Mouse (Mus musculus): Measurements from ENCODE around the gene Senp6.
"Not testable (repeated sequence)": the region's sequence is repeated elsewhere in the genome, so short reads cannot be mapped to it uniquely, and the experiment has no call there.

Senp6 gene

DNA sequence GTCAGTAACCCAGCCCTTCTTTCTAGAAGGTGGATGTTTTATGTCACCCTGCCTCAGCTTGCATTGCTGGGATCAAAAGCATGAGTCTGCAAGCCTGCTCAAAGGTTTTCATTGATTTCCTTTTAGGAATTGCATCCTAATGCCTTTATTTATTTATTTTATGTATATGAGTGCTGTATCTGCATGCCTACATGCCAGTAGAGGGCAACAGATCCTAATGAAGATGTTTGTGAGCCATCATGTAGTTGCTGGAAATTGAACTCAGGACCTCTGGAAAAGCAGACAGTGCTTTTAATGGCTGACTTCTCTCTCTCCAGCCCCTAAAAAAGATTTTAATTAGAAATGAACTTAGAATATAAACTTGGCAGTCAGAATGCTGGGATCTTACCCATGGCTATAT lies 8.2 kb downstream of the Senp6 start:
- DNase-seq (ENCODE audit: low spot score in 2 of 2), result no peak

DNA sequence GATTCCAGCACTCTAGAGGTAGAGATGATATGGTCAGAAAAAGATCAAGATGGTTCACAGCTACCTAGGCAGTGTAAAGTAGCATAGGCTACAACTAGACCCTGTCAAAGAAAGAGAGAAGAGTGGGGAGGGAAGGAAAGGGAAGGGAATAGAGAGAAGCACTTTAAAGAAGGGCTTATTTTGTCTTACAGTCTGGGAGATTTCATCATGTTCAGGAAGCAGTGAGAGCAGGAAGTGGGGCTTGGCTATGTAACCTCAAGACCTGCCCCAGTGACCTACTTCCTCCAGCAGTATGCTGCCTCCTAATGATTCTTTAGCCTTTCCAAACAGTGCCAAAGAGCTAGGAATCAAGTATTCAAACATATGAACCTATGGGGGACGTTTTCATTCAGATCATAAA lies 14.2 kb downstream of the Senp6 start:
- DNase-seq (ENCODE audit: low spot score in 2 of 2), result no peak

DNA sequence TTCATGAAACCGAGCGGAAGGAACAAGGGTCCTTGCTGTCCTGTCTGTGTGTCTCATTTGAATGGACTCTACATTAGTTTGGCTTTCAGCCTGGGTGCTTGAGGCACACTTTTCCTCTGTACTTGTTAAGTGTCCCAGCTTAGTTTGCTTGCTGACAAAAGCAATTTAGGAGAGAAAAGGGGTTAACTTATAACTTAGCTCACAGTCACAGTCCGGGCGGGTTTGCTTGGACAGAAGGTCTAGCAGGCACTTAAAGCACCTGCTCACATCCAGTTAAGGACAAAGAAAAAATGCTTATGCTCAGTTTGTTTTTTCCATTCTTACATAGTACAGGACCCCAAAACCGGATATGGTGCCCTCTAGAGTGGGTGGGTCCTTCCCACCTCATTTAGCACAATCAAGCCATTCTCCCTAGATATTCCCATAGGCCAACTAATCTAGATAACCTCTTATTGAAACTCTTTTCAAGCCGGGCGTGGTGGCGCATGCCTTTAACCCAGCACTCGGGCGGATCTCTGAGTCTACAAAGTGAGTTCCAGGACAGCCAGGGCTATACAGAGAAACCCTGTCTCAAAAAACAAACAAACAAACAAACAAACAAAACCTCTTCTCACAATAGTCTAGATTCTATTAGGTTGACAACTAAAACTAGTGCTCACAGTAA lies 17.9 kb downstream of the Senp6 start:
- no peak for DNase-seq (ENCODE audit: low spot score in 2 of 2)

DNA sequence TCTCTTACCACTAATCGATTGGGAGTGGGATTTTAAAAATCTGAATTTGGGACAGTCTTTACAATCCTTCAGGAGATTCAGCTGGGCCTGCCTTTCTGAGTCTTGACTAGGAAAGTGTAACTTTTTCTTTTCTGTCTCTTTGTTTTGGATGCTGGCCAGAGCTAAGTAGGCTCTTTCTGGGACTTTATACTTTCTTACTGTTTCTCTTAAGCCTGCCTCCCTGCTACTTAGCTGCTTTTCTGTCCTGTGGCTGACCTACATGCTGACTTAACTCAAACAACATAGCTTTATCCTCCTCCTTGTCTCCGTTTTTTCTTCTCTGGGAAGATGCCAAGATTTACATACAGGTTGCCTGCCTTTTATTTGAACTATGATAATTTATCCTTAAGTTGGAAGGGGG lies 19.0 kb downstream of the Senp6 start:
- DNase-seq (ENCODE audit: low spot score in 2 of 2), result no peak

DNA sequence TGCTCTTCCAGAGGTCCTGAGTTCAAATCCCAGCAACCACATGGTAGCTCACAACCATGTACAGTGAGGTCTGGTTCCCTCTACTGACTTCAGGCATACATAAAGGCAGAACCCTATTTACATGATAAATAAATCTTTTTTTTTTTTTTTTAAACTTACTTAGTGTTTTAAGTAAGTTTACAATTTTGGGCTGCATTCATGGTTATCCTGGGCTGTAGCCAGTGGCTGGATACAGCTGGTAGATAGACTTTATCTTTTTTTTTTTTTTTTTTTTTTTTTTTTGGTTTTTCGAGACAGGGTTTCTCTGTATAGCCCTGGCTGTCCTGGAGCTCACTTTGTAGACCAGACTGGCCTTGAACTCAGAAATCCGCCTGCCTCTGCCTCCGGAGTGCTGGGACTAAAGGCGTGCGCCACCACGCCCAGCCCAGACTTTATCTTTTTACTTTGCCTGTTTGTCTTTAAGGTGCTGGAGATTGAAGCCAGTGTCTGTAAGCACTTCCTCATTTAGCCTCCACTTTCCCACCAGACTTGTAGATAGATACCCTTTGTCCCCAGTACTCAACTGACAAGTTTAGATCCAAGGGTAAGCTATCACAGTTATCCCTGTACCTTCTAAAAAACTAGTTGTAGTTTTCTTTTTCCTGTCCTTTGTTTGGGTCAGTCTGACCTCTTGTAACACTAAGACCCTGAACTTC lies 19.7 kb downstream of the Senp6 start:
- not testable (repeated sequence) for DNase-seq (ENCODE audit: low spot score in 2 of 2)

DNA sequence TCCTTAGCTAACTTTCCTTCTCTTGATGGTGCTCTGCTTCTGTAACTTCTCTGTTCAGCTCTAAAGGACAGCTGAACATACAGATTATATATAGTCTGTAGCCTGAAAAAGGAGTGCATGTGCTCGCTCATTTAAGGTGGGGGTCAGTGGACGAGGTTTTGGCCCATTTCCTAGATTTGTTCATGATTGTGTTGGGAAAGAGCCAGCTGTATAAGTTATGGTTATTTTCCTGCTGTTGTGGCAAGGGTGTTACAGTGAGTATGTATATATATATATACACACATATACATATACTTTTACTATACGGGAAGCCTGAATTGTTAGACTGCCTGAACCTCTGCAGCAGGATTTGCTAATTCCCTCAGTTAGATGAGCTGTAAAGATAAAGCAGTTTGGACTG lies 22.7 kb downstream of the Senp6 start:
- DNase-seq (ENCODE audit: low spot score in 2 of 2), result no peak

DNA sequence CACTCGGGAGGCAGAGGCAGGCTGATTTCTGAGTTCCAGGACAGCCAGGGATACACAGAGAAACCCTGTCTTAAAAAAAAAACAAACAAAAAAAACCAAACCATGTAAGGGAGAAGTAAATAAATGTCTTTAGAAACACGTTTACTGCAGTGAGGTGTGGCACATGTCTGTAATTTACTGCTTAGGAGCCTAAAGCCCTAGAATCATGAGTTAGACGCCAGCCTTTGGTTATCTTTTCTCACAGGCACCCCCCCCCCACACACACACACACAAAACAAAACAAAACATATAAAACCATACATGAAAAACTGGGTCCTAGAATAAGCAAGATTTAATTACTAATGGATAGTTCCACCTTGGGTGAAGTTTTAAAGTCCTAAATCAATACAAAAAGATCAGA lies 29.6 kb downstream of the Senp6 start:
- no peak for DNase-seq (ENCODE audit: low spot score in 2 of 2)

DNA sequence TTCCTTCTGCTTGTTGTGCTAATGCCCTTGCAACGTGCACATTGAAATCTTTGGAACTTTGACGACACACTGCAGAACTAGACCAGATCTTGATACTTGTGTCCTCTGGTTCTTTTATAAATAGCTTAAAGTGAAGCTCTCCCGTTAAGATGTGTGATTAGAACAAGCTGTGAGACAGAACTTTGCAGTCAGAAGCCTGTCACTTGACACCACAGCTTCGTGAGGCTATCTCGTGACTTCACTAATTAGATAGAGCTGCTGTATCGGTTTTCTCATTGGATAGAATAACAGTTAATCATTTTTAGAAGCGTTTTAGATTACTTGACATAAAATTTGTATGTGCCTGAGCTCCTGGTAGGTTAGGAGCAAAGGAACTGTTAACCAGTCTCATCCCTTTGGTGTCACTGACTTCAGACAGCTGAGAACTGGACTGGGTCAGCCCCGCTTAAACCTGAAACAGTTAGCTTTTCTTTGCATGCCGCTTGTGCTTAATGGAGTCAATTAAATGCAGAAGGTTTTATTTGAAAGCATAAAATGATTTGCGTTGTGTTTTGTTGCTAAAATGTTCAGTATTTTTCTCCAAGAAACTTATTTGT lies 79.4 kb downstream of the Senp6 start:
- no peak for DNase-seq (ENCODE audit: low spot score in 2 of 2)

DNA sequence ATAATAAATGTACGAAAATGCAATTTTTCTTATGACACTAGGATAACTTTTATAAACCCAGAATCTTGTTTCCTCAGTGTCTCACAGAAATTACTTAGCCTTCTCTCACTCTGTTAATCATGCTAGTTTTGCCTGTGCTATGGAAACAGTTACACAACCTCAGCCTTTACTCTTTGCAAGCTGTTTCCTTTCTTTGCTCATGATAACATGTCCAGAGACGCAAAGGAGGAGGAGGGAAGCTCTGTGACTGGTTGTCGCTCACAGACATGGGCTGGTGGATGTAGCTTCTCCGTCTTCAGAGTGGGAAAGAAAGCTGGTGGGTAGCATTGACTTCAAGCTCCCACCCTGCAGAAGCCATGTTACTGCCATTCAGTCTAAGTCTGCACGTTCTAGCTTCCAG lies 82.9 kb downstream of the Senp6 start:
- DNase-seq (ENCODE audit: low spot score in 2 of 2), result no peak

DNA sequence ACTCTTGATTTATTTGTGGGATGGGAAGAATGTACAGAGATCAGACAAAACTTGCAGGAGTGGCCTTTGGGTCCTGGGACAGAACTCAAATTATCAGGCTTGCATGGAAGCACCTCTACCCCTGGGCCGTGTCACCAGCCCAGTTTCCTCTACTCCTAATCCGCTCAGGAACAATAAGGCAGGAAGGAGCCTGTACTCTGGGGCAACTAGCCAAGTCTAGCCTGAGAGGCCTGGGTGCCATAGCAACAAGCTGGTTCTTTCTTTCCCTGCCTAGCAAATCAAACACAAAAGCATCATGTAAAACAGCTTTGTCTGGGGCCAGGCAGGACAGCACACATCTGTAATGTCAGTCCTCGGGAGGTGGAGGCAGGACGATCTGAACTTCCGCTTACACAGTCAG lies 88.6 kb downstream of the Senp6 start:
- DNase-seq (ENCODE audit: low spot score in 2 of 2), result peak; percentile 33 to 68

DNA sequence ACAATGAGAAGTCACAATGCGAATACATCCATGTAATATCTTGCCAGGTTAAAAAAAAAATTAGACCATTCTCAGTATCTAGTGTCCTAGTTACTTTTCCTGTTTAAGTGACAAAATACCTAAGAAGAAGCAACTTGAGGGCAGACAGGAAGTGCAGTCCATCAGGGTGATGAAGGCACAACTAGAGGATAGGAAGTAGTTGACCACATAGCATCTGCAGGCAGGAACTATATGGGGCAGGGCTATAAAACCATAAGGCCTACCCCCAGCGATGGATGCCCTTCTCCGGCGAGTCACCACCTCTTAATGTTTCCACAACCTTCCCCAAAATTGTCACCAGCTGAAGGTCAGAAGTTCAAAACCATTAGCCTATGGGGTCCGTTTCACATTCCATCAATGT lies 90.1 kb downstream of the Senp6 start:
- DNase-seq (ENCODE audit: low spot score in 2 of 2), result no peak

DNA sequence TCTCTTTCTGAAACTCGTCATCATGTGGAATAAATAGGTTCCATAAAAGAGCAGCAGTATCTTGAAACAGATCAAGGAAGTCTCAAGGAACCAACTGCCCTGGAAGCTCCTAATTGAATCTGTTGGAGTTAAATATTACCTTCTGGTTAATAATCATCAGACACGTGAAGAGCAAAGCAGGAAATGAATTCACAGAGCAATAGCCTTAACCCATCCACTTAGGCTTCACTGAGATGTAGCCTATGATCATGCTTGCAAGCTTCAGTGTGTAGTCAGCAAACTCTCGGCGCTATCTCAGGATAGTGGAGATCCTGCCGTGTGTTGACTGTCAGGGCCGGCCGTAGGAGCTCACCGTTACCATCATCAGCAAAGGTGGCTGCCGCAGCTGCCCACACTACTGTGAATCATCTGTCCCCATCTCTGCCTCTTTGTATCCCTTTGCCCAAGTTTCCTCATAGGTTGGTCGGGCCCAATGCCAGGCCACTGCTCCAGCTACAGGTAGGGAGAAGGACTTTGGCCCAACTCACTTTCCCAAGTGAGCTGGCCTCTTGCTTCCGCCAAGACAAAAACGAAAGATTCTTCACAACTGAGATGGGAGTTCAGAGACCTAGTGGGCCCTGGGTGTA lies 91.2 kb downstream of the Senp6 start:
- DNase-seq (ENCODE audit: low spot score in 2 of 2), result no peak

DNA sequence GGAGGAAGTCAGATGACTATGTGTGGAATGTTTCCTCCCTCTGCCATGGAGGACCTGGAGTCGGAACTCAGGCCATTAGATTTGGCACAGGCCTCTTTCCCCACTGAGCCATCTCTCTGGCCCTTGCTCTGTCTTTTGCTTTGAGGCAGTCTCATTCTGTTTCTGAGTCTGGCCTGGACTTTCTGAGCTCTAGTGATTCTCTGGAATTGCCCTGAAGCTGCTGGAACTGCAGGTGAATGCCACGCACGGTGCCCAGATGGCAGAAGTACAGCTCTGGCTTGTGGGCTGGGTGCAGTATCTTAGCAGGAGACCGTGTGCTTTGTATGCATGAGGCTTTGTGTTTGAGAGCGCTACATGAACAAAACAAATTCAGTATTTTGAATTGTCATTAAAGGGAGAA lies 92.2 kb downstream of the Senp6 start:
- no peak for DNase-seq (ENCODE audit: low spot score in 2 of 2)

DNA sequence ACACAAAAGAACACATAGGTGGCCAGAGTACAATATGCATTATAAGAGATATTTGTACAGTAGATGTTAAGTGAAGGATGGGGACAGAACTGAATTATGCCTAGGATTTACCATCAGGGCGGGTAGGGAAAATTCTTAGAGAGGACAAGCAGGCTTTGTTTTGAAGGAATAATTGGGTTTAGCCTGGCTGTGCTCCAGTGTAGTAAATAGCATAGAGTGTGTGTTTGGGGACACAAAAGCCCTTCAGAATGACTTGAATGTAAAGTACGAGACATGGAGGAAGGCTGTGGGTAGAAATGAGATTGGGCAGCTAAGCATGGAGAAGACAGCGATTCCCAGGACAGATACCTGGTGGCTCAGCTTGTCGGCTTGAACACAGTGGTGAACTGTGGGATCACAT lies 94.7 kb downstream of the Senp6 start:
- DNase-seq (ENCODE audit: low spot score in 2 of 2), result no peak

DNA sequence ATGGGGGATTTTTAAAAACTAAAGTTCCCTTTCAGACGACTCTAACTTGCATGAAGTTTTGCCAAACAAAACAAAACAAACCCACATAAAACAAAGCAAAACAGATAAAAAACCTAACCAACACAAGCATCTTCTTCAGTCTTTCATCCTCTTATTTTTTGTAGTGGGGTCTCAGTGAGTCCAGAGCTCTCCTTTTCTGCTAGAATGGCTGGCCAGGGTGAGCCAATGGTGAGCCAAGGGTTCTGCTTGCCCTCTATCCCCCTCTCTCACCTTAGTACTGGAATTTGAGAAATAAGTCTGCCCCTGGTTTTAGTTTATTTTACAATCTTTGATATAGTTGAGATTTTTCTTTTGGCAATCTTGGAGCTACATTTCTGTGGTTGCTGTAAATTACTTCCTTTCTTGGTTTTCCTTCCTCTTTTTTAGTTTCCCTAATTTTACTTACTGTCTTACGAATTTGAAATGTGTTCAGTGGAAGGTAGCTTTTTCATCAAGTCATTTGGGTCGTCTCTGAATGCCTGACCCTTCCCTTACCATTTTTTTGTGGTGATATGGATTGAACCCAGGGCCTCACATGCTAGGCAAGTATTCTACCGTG lies 96.5 kb downstream of the Senp6 start:
- no peak for DNase-seq (ENCODE audit: low spot score in 2 of 2)

DNA sequence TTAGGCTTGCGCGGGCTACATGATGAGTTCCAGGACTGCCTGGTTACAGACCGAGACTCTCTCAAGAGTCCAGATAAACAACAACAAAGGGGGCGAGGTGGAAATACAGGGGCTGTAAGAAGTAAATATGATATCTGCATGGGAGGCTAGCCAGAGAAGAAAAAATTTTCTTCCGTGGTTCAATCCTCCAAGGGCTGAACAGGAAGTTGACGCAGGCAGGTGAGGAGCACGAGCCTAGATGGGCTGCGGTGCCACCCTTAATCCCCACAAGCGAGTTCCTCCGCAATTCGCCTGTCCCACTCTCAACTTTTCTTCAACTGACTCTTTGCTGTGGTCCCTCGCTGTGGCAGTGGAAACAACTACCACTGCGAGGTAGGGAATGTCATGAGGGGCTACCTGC lies 97.5 kb downstream of the Senp6 start:
- DNase-seq (ENCODE audit: low spot score in 2 of 2), result peak in 1 of 2 experiments; percentile 24

DNA sequence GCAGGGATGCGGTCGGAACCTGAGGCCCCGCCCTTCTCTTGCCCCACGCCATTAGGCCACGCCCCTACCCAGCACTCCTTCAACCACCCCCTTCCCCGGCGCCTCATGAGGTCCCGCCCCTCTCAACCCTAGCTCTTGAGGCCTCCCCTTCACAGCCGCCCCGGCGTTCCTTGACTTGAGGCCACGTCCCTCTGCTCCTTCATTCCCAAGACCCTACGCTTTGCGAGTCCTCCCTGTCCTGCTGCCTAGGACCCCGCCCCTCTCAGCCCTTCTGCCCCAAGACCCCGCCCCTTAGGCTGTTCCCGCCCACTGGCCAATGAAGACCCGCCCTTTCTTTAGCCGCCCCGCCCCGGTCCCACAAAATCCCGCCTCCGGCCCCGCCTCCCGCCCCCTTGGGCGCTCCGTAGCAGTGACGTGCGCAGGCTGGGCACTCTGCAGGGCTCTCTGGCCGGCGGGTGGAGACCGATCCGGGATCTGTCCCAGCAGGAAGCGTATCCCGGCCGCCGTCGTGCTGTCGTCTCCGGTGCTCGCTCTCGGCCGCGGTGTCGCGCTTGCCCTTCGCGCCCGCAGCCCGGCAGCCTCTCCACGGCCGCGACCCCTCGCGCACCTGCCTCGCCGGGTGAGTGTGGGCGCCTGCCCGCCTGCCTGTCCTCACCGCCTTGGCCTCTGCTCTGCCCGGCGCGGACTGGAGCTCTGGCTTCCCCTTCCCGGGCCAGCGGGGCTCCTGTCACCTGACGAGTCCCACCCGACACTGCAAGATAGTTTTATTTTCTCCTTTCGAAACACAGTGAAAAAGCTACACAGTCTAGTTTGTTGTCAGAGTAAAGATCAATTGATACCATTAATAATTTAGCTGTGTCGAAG lies 98.1 kb downstream of the Senp6 start, which contains the start of gene Myo6:
Gene Myo6 (plus strand): TSS at position 421 of the 864 bp plus-strand sequence.
- peak; percentile 91 to 93 for DNase-seq (ENCODE audit: low spot score in 2 of 2)

DNA sequence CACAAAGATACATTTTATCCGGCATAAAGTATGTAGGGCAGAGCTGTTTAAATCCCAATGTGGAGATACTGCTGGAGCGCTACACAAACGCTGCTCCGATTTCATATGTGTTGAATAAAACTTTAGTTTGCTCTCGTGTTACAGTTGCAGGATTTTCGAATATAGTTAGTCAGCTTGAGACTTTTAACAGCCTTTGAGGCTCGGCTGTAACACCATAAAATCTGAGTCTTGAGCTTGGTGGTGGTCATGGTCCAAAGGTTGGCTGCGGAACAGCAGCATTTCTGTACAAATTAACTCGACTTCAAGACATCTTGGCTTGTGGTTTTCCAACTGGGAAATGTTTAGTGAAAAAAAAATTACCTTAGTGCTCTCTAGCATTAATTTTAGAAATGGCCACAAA lies 99.0 kb downstream of the Senp6 start:
- no peak for DNase-seq (ENCODE audit: low spot score in 2 of 2)

DNA sequence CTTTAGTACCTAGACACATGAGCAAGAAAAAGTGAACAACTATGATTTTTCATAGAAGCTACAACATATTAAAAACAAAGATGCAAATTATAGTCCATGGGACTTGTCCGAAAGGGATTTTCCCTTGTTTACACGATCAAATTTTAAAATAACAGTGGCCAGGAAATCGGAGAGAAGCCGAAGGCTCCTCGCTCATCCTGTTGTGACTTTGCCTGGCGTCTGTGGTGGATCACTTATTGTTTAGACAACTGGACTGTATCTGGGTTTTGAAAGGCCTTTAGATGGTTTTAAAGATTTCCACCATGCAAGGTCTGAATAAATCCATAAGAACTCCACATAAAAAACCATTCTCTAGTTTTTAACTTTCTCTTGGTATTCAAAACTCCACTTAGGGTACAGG lies 99.7 kb downstream of the Senp6 start:
- DNase-seq (ENCODE audit: low spot score in 2 of 2), result no peak

DNA sequence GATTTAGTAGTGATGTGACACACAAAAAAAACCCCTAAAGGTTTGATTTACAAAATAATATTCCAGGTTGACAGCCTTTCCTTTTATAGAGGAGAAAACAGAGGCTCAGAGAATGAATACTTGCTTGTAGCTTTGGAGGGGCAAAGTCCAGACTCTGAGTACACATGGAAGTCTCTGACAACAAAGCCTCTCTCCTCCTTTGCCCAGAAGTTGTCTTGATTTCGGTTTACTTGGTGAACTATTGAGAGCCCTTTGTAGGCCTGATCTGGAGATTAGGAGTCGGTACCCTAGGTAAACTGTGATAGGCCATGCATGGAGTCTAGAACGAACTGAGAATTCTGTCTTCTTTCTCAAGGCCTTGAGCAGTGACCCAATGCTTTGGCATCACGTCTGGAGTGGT lies 100.4 kb downstream of the Senp6 start:
- DNase-seq (ENCODE audit: low spot score in 2 of 2), result no peak

DNA sequence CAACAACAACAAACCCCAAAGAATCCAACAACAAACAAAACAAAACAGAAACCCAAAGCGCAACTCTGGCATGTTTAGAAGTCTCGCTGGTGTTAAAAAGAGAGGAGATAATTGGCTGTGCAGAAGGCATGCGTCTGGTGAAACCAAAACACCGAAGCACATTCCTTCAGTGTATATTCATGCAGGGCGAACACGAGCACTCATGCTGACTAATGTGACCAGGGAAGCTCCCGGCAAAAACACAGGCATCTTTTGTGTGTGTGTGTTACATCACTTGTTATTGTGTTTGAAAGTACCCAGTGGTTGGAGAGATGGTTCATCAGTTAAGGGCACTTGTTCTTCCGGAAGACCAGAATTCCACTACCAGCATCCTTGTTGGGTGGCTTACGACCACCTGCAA lies 102.8 kb downstream of the Senp6 start:
- DNase-seq (ENCODE audit: low spot score in 2 of 2), result no peak

Data from frontal cortex, postnatal 36 days (tissue).